Mouse (Mus musculus) mesoderm, embryonic 11.5 days (tissue): Measurements from ENCODE around the gene Dlgap3.

Experiments
- DNase-seq: peaks from one replicate; pipeline ENCODE4 v3.0.0-alpha.2; 2012; ENCODE audit warnings: low read depth, low spot score

Dlgap3 gene

GRCm38 (mm10) chr4:127261601-127262000, 92.6 kb downstream of the Dlgap3 start:
- no peak for DNase-seq

GRCm38 (mm10) chr4:127263438-127264182, 94.6 kb downstream of the Dlgap3 start:
- DNase-seq: peak; percentile 21

- no peak for DNase-seq
These were observed 95.2 kb downstream of the Dlgap3 start for GRCm38 (mm10) chr4:127264183-127264554.

- DNase-seq: no peak
These were observed 109.5 kb downstream of the Dlgap3 start for GRCm38 (mm10) chr4:127278451-127279001.

- no peak for DNase-seq
These were observed 110.2 kb downstream of the Dlgap3 start for GRCm38 (mm10) chr4:127279241-127279640.
